Mouse (Mus musculus): ENCODE data around the gene Phf21b. TPM values are rescaled to one million over a fixed set of nuclear protein-coding genes. Genes with fewer than 3 reads are reported as not detected.

Phf21b gene
- polyA plus RNA-seq, 1 experiment, result not detected

DNA sequence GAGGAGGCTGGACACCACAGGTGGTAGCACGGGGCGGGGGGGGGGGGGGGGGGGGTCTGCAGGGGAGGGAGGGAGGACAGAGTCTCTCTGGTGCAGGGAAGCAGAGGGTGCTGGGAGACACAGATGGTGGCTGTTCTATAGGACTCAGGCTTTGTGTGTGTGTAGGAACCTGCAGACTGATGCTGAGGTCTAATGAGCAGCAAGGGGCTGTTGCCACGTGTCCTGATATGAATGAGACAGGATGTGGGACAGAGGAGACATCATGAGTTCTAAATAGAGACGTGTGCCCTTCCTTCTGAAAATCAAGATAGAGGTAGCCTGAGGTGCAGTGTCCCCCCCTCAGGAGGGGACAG is 118.9 kb downstream of the Phf21b start:
- Histone ChIP-seq H3K4me1 (ENCODE audit: control insufficient read depth, insufficient read depth, low read length) (no peaks in the 10 kb centered on the region), H3K27ac (ENCODE audit: insufficient read depth, low read depth, low read length) (no peak overlapping the region), H3K4me3 (ENCODE audit: insufficient read depth, low read length) (no peak overlapping the region)
- TF ChIP-seq POLR2A (IDR thresholded peaks at IDR 0.05; ENCODE audit: borderline replicate concordance, low read depth, low read length) (no peak), CTCF (IDR thresholded peaks at IDR 0.05; ENCODE audit: low read depth, low read length) (no peak)

DNA sequence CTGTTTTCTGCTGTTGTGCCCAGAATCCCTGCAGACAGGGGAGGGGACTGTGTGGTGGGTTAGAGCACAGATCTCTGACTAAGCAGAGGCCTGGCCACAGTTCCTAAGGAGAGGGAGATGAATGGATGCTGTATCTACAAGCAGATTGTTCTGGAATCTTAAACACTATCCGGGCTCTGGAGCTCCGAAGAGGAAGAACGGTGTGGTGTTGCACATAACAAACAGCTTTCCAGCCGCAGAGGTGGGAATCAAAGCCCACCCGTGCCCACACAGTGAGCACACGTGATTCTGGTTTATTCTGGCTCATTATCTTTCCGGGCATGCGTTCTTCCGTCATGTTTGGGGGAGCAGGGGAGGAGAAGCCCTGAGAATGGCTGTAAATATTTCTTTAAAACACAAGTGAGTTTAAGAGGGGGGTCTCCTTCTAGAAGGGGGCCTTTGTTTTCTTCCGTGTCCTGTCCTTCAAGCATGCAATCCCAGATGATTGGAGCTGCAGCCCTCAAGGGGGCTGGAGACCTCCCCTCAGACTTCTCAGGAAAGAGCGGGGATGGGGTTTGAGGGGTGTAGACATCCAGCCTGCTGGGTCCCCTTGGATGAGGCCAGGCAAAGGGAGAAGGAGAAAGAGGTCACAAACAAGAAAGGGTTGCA is 119.4 kb downstream of the Phf21b start:
- Histone ChIP-seq H3K27ac (ENCODE audit: insufficient read depth, low read depth, low read length) (no peak overlapping the region), H3K4me3 (ENCODE audit: insufficient read depth, low read length) (no peak overlapping the region), H3K4me1 (ENCODE audit: control insufficient read depth, insufficient read depth, low read length) (no peaks in the 10 kb centered on the region)
- TF ChIP-seq POLR2A (IDR thresholded peaks at IDR 0.05; ENCODE audit: borderline replicate concordance, low read depth, low read length), result no peak
- TF ChIP-seq CTCF (IDR thresholded peaks at IDR 0.05; ENCODE audit: low read depth, low read length), result no peak

Other genes starting within 250 kb of the Phf21b start
- gene Prr5, start 186.4 kb downstream of the Phf21b start, polyA plus RNA-seq (2012; ENCODE audit: insufficient read depth, insufficient read length, missing spikeins), result not detected in 2 replicates
- gene Arhgap8, start 136.0 kb downstream of the Phf21b start, polyA plus RNA-seq (2012; ENCODE audit: insufficient read depth, insufficient read length, missing spikeins), result not detected in 2 replicates
- 0.25 and 0.29 TPM in 2 replicates for gene Gm29666, start 64.0 kb upstream of the Phf21b start, polyA plus RNA-seq (2012; ENCODE audit: insufficient read depth, insufficient read length, missing spikeins)
- 21.3 and 24.2 TPM in 2 replicates for gene Nup50, start 67.4 kb upstream of the Phf21b start, polyA plus RNA-seq (2012; ENCODE audit: insufficient read depth, insufficient read length, missing spikeins)
- 132 and 141 TPM in 2 replicates for gene 5031439G07Rik, start 132.5 kb upstream of the Phf21b start, polyA plus RNA-seq (2012; ENCODE audit: insufficient read depth, insufficient read length, missing spikeins)
- gene Upk3a, start 161.1 kb upstream of the Phf21b start, polyA plus RNA-seq (2012; ENCODE audit: insufficient read depth, insufficient read length, missing spikeins), result not detected in 2 replicates
- gene Fam118a, start 172.9 kb upstream of the Phf21b start, polyA plus RNA-seq (2012; ENCODE audit: insufficient read depth, insufficient read length, missing spikeins), result 7.5 and 10.1 TPM in 2 replicates

Data from bone marrow macrophage, adult 2 months (primary cell).